Mouse (Mus musculus) lung, adult 2 months (tissue): ENCODE measurements around the gene Tubb1.

Experiments
- CTCF ChIP-seq: fragments of 200-500 bp; IDR thresholded peaks from 2 replicates; pipeline ENCODE4 v1.5.1; 2011; ENCODE audit warnings: mild to moderate bottlenecking, low read length, control low read depth; ENCODE audit not compliant: insufficient read depth
- POLR2A ChIP-seq: fragments of 200-500 bp; IDR thresholded peaks from 2 replicates; pipeline ENCODE4 v1.6.1; 2011; ENCODE audit warnings: low read depth, mild to moderate bottlenecking, control low read depth, low read length, borderline replicate concordance; ENCODE audit errors: extremely low read depth

GRCm38 (mm10) chr2:174453681-174454080, 3.2 kb downstream of the Tubb1 start:
- TF ChIP-seq CTCF, result peak; percentile 39; the same call in 1 of the 2 replicates
- TF ChIP-seq POLR2A, result no peak
